Mouse (Mus musculus) mature B cell (primary cell): ENCODE data around the gene Catsperg1.
"Not testable (repeated sequence)": the region's sequence is repeated elsewhere in the genome, so short reads cannot be mapped to it uniquely, and the experiment has no call there.

ENCODE experiments used
- in situ Hi-C: fragments of 300-500 bp; cut with MboI; formaldehyde crosslinking; loops from 2 replicates; pipeline ENCODE4 v1.14.3; 2019

Catsperg1 gene

GRCm38 (mm10) chr7:29170755-29171561, 42.9 kb downstream of the Catsperg1 start:
- in situ Hi-C loops = no loop called here

- in situ Hi-C loops = no loop called here
Observed at GRCm38 (mm10) chr7:29170066-29170754, 43.6 kb downstream of the Catsperg1 start, which contains the start of the genes Ggn and Spred3. Gene Ggn, plus strand, starts transcription at chr7:29170210. Gene Spred3, minus strand, starts transcription at chr7:29170411.

DNA sequence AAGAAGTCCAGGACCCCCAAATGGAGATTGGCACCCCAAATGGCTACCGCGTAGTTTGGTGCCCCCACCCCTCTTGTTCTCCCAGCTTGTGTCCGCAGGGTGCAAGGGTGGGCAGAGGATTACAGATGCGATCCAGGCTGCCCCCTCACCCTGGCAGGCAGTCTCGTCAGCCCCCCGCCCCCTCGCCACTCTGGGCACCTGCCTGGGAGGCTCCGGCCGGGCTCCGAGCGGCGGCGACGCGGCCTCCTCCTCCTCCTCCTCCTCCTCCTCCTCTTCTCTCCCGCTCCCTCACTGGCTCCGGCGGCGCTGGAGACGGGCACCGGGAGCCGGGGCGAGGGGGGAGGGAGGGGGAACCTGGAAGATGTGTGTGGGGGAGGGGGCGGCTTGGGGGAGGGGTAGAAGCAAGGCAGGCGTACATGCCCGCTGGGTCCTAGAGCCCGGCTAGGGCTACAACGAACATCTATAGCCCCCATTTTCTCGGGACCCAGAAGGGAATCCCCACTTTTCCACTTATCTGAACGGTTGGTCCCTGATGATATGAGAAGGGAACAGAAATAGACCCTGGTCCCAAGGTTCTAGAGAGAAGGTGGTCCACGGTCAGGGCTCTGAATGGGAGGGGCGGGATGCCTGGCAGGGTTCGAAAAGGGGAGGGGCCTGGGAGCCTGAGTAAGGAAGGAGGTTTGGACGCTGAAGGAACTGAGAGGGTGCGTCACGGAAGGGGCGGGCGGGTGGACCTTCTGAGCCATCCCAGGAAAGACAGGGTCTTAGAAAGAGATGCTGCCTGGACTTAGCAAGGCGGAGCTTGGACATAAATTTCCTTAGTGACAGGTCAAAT, 44.4 kb downstream of the Catsperg1 start:
- in situ Hi-C loops = no loop called here

DNA sequence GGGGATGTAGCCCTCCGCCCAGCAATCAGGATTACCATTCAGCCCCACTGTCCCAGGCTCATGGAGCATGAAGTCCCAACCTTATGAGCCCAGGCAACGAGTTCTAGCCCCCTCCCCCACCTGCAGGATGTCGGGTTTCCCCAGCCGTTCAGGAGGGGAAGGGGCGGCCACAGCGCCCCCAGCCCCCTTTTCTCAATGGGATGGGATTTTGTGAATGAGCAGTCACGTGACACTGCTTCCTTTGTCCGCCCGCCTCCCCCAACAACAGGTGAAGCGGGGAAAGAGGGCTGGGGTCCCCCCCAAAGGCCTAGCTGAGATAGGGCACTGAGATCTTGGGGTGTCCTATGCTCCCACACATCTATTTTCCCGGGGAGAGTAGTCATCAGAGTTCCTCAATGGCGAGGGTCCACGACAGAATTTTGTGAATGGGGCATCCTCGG, 45.0 kb downstream of the Catsperg1 start:
- in situ Hi-C loops = no loop called here

GRCm38 (mm10) chr7:29168121-29168695, 45.6 kb downstream of the Catsperg1 start:
- in situ Hi-C loops = no loop called here

DNA sequence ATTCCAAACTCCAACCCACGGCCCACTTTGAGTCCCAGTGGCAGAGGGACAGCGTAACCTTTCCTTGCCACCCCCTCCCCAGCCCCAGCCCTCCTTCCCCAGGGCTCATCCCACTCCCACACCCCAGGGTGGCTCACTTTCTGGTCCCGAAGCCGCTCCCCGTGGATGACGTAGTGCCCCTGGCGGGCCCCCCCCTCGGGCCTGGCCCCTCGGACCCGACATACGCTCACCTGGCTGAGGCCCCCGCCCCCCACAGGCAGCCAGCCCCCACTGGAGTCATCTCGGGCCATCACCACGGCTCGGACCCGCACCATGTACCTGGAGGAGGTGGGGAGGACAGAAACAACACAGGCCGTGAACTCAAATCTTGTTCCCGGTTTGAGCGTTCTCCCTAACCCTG, 46.2 kb downstream of the Catsperg1 start:
- in situ Hi-C loops = no loop called here

DNA sequence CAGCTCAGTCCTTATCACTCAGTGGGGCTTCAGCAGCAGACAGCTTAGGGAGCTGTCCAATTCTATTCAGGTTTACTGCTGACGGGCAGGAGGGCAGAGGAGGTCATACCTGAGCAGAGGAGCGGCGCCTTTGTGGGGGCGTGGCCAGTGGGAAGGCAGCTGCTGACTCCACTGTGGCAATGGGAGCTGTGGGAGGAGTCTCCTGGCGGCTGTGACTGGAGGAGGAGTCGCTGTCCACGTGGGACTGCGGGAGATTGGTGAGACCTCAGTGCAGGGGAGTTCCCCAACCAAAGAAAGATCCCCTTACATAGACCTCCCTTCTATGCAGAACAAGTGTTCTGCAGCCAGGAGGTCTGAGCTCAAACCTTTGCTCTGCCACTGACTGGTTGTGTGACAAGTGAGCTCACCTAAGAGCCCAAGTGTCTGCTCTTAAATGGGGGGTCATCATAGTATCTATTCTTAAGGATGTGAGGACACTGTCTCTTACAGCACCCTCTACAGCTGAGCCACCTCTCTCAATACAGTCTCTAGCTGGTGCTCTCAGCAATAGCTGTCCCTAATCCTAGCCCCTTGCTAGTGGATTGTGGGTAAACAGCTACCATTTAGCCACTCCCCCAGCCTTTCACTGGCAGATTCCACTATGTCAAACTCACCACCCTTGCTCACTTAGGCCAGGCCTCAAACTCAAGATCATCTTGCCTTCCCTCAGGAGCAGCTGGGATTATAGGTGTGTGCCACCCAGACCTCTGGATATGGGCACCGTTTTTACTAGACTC, 50.9 kb downstream of the Catsperg1 start:
- in situ Hi-C loops = no loop called here

- in situ Hi-C loops = no loop called here
Observed at GRCm38 (mm10) chr7:29162294-29162693, 51.5 kb downstream of the Catsperg1 start.

- in situ Hi-C loops = no loop called here
Observed at GRCm38 (mm10) chr7:29158264-29158663, 55.6 kb downstream of the Catsperg1 start.

- in situ Hi-C loops = no loop called here
Observed at GRCm38 (mm10) chr7:29155838-29156782, 57.7 kb downstream of the Catsperg1 start, which contains the start of gene Fam98c. Gene Fam98c, minus strand, starts transcription at chr7:29156234.

DNA sequence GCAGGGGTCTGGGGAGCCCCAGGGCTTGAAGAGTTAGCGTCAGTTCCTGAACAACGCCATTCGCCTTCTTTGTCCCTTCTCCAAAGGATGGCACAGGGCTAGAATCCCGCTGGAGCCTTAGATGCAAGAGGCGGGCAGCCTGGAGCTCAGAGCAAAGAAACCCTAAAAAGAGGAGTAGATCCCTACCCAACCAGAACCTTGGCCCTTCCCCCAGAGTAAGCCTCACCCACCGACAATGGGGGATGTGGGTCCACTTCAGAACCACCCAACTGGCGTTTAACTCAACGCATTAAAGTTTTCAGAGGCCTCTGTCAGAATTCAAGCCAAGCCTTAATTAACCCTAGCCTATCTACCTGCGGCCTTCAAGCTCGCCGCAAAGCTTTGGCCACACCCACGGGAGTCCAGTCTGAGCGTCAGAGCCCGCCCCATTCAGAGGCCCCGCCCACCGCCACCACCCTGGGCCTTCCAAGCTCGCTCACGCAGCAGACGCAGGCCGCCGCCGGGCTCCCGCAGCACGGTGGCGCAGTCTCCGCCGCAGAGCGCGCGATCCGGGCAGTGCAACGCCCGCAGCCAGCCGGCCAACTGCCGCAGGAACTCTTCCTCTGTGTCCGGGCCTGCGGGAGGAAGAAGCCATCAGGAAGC, 58.5 kb downstream of the Catsperg1 start:
- in situ Hi-C loops = no loop called here

- in situ Hi-C loops = no loop called here
Observed at GRCm38 (mm10) chr7:29154018-29154720, 59.7 kb downstream of the Catsperg1 start.

DNA sequence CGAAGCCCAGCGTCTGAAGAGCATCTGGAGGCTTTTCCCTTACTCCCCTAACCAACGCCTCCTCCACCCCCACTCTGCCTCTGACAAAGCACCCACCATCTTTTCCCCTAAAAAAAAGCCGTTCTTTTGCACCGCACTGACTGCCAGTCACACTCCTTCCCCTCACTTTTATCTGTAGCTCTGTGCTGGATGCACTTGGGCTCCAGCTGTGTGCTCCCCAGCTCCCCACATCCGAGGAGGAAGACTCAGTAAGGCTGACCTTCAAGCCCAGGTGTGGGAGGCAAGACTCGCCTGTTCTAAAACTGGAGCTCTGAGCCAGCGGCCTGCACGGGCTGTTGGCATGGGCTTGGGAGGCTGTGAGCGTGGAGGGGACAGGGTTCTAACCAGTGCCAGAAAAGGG, 62.3 kb downstream of the Catsperg1 start:
- in situ Hi-C loops = no loop called here

DNA sequence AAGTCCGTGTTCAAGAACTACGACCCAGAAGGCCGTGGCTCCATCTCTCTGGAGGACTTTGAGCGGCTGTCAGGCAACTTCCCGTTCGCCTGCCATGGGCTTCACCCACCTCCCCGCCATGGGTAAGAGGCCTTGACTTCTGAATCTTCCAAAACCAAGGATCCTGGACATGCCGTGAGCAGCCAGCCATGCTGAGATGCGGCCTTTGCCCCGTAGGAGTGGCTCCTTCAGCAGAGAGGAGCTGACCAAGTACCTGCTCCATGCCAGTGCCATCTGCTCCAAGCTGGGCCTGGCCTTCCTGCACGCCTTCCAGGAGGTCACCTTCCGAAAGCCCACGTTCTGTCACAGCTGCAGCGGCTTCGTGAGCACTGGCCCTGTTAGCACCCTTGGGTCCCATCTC, 65.1 kb downstream of the Catsperg1 start:
- in situ Hi-C loops = no loop called here

GRCm38 (mm10) chr7:29146625-29147367, 67.0 kb downstream of the Catsperg1 start:
- in situ Hi-C loops = no loop called here

DNA sequence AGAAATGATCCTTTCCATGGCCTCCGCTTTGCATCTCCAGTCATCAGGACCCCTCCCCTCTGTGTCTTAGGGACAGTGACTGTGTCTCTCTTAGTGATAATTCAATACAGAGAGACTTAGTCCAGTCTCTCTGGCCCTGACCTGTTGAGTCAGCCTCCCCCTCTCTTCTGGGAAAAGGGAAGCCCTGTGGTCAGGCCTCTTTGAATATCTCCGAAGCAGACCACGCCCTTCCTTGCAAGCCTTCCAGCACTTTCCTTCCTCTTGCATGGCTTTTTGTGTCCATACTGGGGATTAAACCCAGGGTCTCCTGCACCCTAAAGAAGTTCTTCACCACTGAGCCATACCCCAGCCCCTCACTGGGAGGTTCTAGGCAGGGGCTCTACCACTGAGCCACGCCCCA, 69.8 kb downstream of the Catsperg1 start:
- in situ Hi-C loops = no loop called here

- in situ Hi-C loops = no loop called here
Observed at GRCm38 (mm10) chr7:29141416-29141815, 72.4 kb downstream of the Catsperg1 start.

GRCm38 (mm10) chr7:29139237-29139636, 74.6 kb downstream of the Catsperg1 start:
- in situ Hi-C loops = not testable (repeated sequence)
